Mouse (Mus musculus) urinary bladder, adult 18-20 months (tissue): Measurements from ENCODE around the gene Traf3.

Experiments used
- DNase-seq, 2 experiments: peaks; one replicate each; pipeline ENCODE4 v3.0.0; 2022; ENCODE audit warnings: low spot score in 2 of 2, mixed read lengths in 2 of 2

Traf3 gene

DNA sequence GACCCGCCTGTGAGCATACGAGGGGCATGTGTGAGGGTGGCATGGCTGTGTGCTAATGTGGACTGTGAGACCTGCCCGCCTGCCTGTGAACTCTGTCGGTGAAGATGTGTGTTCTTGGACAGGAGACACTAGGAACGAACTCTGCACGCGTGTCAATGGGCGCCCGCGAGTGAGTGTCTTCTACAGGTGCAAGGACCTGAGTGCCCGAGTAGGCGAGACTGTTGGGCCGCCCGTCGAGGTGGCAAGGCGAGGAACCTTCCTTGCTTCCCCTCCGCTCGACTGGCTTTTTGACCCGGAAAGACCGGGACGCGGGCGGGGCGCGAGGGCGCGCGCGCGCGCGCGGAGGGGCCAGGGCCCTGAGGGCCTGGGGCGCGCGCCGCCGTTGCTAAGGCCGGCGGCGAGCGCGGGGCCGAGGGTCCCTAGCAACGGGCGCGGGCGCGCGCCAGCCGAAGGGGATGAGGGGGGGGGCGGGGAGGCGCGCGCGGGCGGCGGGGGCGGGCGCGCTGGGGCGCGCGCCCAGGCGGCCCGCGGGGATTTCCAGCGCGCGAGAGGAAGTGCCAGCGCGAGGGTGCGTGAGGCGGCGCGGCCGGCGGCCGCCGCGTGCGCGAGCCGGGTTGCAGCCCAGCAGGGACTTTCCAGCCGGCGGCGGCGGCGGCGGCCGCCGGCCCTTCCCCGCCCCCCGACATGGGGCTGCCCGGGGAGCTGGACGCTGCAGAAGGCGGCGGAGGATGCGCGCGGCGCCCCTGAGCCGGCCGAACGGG lies at the start of gene Traf3:
Traf3 (plus strand) TSS at position 540 of the 761 bp plus-strand sequence.
- peak; percentile 50 to 65 for DNase-seq

DNA sequence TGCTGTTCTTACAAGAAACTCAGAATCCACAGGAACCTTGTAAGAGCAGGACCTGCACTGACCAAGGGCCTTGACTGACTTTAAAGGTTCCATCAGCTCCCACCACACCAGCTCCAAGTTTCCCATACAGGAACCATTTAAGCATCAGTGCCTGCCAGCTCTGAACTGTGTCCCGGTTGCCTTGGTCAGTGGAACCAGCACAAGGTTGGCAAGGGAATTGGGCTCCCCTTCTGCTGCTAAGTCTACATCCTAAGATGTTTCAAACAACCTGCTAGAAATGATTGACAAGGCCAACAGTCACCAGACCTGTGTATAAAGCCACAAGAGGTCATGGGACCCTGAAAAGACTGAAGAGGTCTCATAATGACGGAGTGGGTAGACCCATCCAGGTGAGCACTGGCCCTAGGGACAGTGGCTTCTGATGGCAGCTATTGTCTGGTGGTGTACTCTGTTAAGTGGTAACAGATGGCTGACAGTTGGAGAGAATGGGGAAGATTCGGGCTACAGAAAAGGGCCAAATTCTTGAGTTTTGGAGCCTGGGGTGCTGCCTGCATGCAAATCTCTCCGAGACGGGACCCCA lies 46.6 kb upstream of the Traf3 start:
- DNase-seq = no peak

DNA sequence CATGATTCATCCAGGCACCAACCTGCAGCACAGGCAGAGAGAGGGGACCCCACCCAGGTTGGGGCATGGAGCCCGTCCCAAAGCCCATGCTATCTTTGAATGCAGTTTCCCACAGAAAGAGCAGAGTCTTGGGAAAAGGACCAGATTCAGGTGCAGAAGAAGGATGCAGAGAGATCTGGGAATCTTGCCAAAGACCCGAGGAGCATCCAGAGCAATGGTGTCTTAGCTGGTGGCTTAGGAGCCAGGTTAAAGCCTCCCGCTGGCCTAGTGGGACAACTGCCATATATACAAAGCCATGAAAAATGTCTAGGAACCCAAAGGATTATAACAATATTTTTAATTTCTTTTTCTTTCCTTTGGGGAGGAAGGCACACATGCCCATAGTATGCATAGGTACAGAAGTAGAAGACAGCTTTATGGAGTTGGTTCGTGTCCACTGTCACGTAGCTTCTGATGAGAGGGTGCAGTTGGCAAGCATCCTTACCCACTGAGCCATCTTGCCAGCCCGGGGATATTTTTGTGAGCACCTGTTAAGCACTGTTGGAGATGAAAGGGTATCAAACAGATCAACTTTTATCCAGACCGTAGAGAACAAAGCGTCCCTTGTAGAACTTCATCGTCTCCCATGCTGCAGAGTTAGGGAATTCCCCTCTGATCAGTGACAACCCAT lies 45.1 kb upstream of the Traf3 start:
- DNase-seq = no peak

DNA sequence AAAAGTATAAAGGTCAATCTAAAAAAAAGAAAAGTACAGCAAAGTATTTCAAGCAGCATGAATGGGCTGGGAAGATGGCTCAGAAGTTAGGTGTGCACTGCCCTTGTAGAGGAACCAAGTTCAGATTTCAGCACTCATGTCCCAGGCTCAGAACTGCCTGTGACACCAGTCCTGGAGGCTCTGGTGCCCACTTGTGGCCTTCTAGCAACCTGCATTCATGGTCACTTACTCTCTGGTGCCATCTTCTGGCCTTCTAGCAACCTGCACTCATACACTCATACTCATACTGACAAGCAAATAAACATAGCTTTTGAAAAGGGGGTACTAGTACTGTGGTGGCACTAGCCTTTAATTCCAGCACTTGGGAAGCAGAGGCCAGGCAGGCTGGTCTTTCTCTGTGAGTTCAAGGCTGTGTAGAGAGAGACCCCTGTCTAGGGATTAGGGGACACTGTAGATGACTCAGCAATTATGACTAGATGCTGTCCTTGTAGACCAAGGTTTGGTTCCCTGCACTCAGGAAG lies 43.8 kb upstream of the Traf3 start:
- no peak for DNase-seq

DNA sequence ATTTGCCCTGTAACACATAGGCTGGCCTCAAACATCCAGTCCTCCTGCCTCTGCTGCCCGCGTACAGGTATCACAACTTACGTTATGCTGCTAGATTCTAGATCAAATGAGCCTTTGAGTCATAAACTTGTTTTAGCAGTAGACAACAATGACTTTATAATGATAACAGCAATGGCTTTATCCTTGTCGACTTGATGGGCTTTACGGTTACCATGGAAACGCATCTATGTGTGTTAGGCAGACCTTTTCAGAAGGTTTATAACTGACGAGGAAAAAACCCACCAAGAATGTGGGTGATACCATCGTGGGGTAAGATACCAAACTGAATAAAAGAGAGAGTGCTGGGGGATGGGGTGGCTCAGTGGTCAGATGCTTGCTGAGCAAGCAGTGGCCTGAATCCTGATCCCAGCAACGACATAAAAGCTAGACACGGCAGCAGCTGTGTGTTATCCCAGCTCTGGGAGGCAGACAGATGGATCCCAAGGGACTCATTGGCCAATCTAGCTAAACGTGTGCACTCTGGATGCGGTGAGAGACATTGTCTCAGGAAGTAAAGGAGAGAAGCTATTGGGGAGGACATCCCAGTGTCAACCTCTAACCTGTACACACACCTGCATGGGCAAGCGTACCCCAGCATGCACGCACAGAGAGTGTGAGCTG lies 41.4 kb upstream of the Traf3 start:
- DNase-seq = no peak

DNA sequence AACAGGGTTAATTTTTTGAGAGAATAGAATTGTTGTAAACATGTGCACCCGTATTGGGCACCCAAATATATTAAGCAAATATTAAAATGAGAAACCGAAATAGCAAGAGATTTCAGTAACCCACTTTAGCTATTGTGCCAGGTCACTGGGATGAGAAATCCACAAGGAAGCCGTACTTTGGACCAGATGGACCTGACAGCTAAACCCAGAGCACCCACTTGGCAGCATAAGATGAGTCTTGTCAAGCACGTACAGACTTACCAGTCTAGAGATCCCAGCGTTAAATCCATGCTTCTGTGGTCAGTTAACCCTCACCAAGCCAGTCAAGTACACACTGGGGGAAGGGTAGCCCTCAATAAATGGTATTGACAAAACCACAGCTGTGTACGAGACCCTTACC lies 40.5 kb upstream of the Traf3 start:
- DNase-seq = no peak

DNA sequence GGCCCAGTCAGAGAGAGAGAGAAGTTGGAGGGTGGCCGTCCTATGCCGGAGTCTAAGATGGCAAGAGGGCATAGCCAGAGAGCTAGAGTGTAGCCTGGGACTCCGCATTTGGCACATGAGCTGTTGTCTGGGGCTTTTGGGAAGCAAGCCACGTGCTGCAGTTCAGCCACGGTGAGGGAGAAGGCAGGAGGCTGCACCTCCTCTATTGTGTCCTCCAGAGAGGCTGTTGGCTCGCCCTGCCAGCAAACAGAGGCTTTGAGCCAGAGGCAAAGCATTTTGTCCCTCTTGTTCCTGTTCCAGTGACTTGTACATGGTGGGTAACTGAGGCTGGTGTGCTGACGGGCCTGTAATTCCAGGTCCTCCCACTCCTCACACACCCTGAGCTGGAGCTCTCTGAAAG lies 32.0 kb upstream of the Traf3 start:
- DNase-seq = no peak

DNA sequence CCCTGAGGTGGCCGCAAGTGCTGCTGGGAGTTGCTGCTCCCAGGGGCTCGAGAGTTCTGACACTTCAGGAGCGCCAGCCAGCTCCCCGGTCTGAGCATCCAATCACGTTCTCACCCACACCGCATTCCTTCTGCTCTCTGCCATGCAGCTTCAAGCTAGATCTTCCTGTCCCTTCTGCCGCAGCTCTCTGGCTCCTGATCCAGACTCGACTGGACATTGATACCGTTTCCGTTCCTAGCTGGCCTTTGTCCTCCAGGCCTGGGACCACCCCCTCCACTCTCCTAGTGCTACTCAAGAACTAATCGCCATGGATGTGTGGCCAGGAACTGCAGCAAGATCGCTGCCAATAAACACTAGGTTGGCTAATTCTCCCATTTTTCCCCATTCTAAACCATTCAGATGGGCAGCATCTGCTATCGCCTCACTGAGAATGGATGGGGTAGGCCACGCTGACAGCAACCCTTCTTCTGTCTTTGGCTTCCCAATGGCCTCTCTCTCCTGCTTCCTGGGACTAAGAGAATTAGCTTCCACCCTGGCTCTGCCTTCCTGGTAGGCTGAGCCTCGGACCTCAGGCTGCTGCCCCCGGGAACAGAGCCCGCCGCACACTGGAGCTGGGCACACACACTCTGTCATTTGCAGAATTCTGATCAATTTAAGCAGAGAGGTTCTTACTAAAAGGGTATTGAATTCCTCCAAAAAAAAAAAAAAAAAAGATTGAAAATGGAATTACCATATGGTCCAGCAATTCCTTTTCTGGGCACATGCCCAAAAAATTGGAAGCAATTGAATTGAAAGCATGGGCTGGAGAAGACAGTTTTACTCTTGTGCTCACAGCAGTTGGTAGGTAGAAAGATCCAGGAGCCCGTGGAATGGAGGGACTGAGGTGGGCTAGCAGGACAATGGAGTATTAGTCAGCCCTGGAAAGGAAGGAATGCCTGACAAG lies 31.1 kb upstream of the Traf3 start:
- DNase-seq = no peak

DNA sequence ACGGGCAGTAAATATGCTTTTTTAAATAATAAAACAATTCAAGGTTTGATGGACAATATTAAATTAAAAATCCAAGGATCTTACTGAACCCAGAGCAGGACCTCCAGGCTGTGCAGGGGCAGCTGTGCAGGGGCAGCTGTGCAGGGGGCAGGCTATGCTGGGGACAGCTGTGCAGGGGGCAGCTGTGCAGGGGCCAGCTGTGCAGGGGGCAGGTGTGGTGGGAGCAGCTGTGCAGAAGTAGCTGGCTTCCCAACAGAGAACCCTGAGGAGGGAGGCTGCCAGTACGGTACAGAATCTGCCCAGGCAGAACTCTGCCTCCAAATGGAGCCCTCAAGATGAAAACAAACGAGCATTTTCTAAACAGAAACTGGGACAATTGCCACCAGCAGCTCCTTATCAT lies 30.2 kb upstream of the Traf3 start:
- DNase-seq = no peak

DNA sequence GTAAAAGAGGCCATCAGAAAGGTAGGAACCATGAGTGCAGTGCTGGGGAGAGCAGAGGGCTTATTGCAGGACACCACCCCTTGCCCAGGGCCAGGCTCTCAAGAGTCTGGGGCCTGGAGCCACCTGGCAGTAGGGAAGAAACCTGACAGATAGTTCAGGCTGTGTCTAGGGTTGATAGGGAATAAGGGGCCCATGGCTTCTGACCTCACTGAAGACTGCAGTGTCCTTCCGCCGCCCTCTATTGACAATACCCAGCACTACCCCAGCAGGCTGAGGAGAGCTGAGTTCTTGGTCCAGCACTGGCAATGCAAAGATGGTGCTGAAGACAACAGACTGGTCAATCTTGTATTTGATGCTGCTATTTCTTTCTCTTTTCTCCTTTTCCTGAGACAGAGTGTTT lies 29.1 kb upstream of the Traf3 start:
- no peak for DNase-seq

DNA sequence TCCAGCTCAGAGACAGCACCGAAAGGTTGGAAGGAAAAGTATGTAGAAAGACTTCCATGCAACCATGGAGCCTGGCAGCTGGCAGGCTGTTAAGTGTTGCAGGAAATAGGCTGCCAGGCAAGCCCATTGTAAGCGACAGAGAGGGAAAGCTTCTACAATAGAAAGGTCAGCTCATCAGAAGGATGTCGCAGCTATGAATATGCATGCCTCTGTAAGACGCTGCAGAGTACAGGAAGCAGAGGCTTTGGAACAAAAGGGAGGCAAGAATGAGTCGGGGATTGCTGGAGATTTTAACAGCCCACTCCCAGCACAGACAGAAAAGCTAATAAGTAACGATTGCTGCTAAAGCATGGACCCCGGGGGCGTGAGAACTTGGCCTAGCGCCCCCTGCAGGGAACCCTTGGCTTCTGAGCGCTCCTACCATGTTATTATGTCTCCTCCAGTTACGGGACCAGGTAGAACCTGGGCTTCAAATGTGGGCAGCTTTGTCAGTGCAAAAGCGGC lies 23.1 kb upstream of the Traf3 start:
- DNase-seq = no peak

DNA sequence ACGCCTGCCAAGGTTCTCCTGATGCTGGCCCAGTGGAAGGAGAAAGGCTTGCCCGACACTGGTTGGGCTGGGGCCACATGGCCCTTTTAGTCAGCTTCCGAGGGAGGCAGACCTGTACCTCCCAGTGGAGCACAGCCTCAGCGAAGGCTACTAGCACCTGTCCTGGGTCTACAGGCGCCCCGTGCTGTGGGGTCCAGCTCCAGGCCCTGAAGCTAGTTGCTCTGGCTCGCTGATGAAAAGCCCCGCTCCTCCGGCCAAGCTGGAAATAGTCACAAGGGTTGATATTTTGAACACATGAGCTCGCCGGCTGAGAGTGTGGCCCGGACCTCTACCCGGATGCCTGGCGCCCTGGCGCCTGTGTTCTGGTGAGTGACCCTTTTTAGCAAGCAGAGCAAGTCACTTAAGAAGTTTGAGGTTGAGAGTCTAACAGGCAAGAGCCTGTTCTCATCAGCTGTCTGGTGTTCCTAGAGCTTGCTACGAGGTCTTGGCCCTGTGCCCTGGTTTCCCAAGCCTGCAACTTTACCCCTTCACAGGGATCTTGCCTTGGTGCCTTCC lies 22.6 kb upstream of the Traf3 start:
- no peak for DNase-seq

DNA sequence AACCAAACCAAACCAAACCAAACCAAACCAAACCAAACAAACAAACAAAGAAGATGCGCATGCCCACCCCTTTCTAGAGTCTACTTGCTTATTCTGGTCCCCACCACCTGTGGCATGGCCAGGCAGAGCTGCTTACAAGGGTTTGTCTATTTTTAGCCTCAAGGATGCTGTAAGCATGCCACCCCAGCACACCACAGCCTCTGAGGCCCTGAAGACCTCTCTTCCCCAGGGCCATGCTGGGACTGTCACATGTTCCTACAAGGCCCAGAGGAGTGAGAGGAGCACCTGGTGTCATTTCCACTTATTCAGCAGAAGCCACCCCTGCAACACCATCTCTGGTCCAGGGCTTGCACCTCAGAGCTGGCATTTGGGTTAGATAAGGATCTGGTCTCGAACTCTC lies 21.6 kb upstream of the Traf3 start:
- no peak for DNase-seq

DNA sequence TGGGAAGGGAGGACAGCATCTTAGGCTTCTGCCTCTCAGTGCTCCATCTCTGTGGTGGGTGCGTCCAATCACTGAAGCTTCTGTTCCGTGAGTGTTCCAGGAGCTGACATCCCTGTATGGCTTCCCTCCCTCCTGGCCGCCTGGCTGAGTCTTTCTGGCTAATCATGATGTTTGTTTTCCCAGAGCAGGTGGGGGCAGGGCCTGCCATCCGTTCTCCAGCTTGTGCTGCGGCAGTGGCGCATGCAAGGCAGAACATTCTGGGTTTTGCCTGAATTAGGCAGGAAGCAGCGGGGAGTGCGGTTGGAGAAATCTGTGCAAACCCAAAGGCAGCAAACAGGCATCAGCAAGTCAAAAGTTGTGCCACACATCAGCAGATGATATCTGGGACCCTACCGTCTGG lies 20.9 kb upstream of the Traf3 start:
- DNase-seq = peak in 1 of 2 experiments; percentile 14

DNA sequence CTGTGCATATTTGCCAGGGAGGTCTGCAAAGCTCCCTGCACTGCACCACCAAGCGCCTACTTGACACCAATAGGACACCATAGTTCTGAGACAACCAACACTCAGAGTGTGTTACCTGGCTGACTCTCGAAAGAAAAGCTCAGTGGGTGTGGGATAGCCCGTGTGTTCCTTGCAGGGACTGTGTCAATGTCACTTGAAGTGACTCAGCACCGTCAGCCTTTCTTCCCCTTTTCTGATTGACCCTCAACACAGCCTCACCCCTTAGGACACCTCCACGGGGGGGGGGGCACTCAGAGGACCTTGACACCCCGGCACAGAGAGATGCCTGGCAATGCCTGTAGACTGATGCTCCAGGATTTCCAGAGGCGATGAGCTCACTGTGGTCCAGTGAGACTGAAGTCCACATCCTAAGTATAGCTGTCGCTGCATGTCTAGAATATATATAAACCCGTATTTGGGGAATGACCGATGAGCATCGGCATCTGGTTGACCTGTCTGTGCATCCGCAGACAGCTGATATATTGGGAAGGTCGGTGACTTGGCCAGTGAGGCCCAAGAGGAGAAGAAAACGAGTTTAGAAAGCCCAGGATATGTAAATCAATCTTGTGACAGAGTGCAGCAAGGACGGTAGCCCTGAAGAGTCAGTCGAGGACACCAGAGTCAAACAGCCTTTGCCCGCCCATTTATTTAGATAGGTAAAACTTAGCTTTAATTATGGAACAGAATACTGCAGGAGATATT lies 16.5 kb upstream of the Traf3 start:
- no peak for DNase-seq

DNA sequence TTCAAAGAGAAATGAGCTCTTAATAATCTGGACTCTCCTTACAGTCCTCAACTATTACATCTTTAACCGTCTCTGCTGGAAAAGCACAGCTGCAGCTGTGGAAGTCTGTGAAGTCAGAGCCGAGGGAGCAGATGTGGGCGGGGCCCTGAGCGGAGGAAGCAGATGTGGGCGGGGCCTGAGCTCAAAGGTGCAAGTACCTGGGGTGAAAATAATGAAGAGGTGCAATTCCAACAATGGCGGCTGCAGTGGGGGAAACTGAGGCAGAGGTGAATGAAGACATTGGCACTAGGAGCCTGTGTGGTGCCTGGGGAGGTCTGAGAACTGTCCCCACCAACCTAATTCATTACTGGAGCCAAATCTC lies 16.0 kb upstream of the Traf3 start:
- DNase-seq = no peak

DNA sequence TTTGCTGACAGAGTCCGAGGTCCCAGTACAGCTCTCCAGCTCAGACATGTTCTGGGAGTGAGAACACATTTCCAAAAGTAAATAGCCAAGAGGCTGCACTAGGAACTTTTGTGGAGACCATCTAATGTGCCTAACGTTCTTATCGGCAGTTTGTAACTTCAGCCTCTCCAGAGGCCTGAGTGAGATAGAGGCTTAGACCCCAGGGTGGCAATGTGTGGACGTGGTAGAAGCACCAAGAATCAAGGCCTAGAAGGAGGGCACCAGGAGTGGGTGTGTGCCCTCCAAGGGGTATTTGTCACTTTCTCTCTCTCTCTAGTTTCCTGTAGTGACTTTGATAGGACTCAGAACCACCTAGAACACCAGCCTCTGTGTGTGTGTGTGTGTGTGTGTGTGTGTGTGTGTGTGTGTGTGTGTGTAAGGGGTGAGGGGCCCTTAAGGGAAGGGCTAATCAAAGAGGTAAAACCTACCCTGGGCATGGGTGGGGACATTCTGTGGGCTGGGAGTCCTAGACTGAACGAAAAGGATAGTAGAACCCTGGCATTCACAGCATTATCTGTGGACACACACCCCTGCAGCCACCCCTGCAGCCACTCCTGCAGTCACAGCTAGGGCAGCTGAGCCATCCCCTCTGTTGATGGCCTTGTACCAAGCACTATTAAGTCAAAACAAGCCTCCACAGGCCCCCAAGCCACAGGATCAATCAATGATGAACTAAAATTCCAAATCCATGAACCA lies 14.6 kb upstream of the Traf3 start:
- no peak for DNase-seq

DNA sequence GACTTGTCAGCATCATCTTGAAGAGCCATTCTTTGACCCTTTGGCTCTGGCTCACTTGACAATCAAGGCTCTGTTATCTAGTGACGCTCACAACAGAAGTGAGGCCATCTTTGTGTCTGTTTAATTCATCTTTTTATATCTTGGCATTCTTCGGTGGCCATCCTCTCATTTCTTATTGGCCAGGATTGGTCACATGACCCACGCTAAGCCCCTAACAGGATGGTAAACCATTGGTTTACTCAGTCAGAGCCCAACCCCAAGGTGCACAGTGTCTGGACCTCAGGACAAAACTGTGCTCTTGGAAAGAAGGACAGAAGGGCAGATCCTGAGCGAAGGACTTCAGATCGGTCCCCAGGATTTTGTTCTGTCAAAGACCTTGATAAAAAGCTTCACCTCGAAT lies 13.6 kb upstream of the Traf3 start:
- DNase-seq = no peak

DNA sequence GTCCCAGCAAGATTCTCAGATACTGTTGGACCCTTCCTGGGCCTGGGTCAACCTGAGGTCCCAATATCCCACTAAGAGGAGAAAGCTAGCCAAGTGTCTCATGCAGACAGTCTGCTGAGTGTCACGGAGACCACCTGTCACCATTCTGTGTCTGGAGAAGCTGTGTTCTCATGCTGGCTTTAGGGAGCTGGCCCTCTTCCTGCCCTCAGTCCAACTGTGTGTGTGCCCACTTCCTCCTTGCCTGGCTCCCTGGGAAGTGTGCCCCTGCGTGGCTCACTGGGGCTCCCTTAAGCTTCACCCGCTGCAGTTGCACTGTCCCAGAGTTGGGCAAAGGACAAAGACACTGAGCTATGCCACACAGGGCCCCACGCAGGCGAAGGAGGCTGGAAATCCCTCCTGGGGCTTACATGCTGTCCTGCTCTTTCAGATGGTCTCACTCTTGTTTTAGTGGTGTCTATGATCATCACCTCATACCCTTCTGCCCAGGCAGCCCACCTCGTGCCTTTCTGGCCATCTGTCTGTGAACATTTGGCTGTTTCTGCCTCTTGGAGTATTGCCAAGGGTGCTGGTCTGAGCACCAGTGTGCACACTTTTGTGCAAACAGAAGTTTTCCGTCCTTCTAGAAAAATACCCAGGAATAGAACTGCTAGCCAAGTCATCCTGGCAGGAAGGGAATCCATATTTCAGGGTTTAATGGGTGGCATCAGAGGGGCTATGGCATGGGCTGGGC lies 13.0 kb upstream of the Traf3 start:
- DNase-seq = no peak
